Mouse (Mus musculus): ENCODE measurements around the gene Terf2. TPM values are rescaled to one million over a fixed set of nuclear protein-coding genes. Genes with fewer than 3 reads are reported as not detected.

Terf2 gene
- polyA plus RNA-seq, 1 experiment: 51.9 TPM

DNA sequence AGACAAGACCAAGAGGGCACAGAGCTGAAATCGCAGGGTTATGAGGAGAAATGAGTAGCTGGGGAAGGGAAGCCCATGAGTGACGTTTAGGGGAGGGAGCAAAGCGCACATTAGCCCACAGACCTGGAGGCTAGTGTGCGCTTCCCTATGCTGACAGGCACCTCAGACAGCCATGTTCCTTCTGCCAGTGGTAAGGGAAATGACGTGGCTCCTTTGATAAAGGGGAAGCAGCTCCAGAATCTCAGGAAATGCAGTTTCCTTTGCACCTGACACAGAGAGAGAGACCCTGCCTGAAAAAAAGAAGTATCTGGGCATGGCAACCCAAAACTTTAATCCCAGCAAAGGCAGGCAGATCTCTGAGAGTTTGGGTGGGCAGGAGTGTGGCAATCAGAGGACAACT is 66.3 kb downstream of the Terf2 start:
- TF ChIP-seq POLR2A (IDR thresholded peaks at IDR 0.05; ENCODE audit: borderline replicate concordance, extremely low read depth, insufficient read depth, insufficient read length, poor library complexity, severe bottlenecking): no peak
- TF ChIP-seq CTCF (IDR thresholded peaks at IDR 0.05; ENCODE audit: borderline replicate concordance, extremely low read depth, insufficient read depth, insufficient read length): no peak
- no peak for DNase-seq (ENCODE audit: low read depth)

DNA sequence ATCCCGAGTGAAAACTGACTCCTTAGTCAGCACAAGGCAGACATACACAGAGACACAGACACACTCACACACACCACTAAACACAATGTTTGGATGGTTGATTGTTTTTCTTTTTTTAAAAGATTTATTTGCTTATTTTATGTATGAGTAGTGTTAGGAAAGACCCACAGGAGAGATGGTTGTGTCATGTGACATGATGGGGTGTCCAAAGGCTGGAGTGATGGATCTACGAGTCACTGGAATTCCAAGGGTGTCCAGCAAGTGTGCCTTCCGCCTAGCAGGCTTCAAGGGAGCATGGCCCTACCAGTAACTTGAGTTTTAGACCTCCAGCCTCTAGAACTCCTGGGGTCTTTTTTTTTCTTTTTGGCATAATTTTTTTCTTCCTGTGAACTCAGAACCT is 67.0 kb downstream of the Terf2 start:
- DNase-seq (ENCODE audit: low read depth): no peak
- TF ChIP-seq POLR2A (IDR thresholded peaks at IDR 0.05; ENCODE audit: borderline replicate concordance, extremely low read depth, insufficient read depth, insufficient read length, poor library complexity, severe bottlenecking) (no peak), CTCF (IDR thresholded peaks at IDR 0.05; ENCODE audit: borderline replicate concordance, extremely low read depth, insufficient read depth, insufficient read length) (no peak)

GRCm38 (mm10) chr8:107023479-107023878 is 72.9 kb downstream of the Terf2 start:
- TF ChIP-seq POLR2A (IDR thresholded peaks at IDR 0.05; ENCODE audit: borderline replicate concordance, extremely low read depth, insufficient read depth, insufficient read length, poor library complexity, severe bottlenecking) (no peak), CTCF (IDR thresholded peaks at IDR 0.05; ENCODE audit: borderline replicate concordance, extremely low read depth, insufficient read depth, insufficient read length) (no peak)
- no peak for DNase-seq (ENCODE audit: low read depth)

Other genes starting within 250 kb of the Terf2 start
- gene Has3, start 226.3 kb downstream of the Terf2 start, polyA plus RNA-seq (2012; rRNA removed): 8.0 and 9.0 TPM in 2 replicates
- gene Utp4, start 202.9 kb downstream of the Terf2 start, polyA plus RNA-seq (2012; rRNA removed): 32.4 and 40.2 TPM in 2 replicates
- gene Sntb2, start 160.8 kb downstream of the Terf2 start, polyA plus RNA-seq (2012; rRNA removed): 4.0 and 5.7 TPM in 2 replicates
- 83.3 and 99.5 TPM in 2 replicates for gene Vps4a, start 65.3 kb downstream of the Terf2 start, polyA plus RNA-seq (2012; rRNA removed)
- gene Pdf, start 47.9 kb downstream of the Terf2 start, polyA plus RNA-seq (2012; rRNA removed): 26.9 and 27.6 TPM in 2 replicates
- 57.7 and 63.3 TPM in 2 replicates for gene Cog8, start 39.9 kb downstream of the Terf2 start, polyA plus RNA-seq (2012; rRNA removed)
- 49.1 and 50.6 TPM in 2 replicates for gene Nip7, start 39.7 kb downstream of the Terf2 start, polyA plus RNA-seq (2012; rRNA removed)
- not detected in 2 replicates for gene Tmed6, start 30.9 kb downstream of the Terf2 start, polyA plus RNA-seq (2012; rRNA removed)
- gene Cyb5b, start 54.1 kb upstream of the Terf2 start, polyA plus RNA-seq (2012; rRNA removed): 83.6 and 99.0 TPM in 2 replicates
- gene Nfat5, start 196.9 kb upstream of the Terf2 start, polyA plus RNA-seq (2012; rRNA removed): 39.8 and 42.7 TPM in 2 replicates